Comparison of ENCODE assay signal across 8 mouse cellular contexts in the genomic region with DNA sequence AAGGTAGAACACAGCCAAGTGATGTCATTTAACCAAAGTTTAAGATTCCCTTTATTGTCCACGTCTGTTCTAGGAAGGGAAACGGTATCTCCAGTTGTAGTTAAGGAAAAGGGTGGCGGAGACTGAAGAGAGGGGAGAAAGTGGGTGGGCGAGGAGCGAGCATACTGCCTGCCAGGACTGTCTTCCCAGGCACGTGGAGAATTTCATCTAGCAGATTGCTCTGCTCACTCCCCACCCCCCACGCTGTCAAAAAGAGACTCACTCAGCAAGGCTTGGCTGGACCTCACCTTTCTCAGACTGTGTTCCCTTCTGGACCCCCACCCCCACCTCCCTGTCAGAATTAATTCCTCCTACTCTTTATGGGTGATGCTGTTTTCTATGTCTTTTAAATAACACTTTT. TPM values are rescaled to one million over a fixed set of nuclear protein-coding genes. Genes with fewer than 3 reads are reported as not detected.
A peak's percentile ranks its signal among the peaks of the same experiment; 100 is the strongest.
DNase-seq lines count a peak whose midpoint lies in the region; ATAC-seq and TF ChIP-seq lines count a peak whose summit lies in the region.

No protein-coding gene starts in this region.

- H3K27ac ChIP-seq in heart, embryonic 11.5 days (ENCODE audit: low read depth, low read length) = peak overlapping the region; percentile 97
- no peak overlapping the region for H3K27ac ChIP-seq in hindbrain, embryonic 14.5 days
- H3K27ac ChIP-seq in midbrain, postnatal 0 days (ENCODE audit: low read depth, low read length) = no peak overlapping the region

- no peak for ATAC-seq in heart, embryonic 11.5 days (replicated peaks; ENCODE audit: insufficient number of reproducible peaks, low FRiP score, low TSS enrichment)
- ATAC-seq in hindbrain, embryonic 14.5 days (ENCODE audit: low FRiP score) = no peak
- ATAC-seq in erythroblast, adult 5-6 weeks (replicated peaks; ENCODE audit: low FRiP score, poor library complexity, severe bottlenecking) = no peak
- no peak for ATAC-seq in midbrain, postnatal 0 days (ENCODE audit: low FRiP score)

- peaks cover 19% of the 10 kb centered on the region for H3K4me1 ChIP-seq in heart, embryonic 11.5 days (ENCODE audit: control insufficient read depth, insufficient read depth, low read length)
- peaks cover 22% of the 10 kb centered on the region for H3K4me1 ChIP-seq in hindbrain, embryonic 14.5 days (replicated peaks; ENCODE audit: control insufficient read depth, insufficient read depth, low read length)
- H3K4me1 ChIP-seq in midbrain, postnatal 0 days (ENCODE audit: insufficient read depth, low read length) = peaks cover 8% of the 10 kb centered on the region; the same call in 1 of the 2 replicates

- 4% methylated on average over 7 of the region's 7 CpGs for WGBS in heart, embryonic 11.5 days (ENCODE audit: insufficient replicate concordance)
- WGBS in hindbrain, embryonic 14.5 days = 20% methylated on average over 7 of the region's 7 CpGs
- 30% methylated on average over 7 of the region's 7 CpGs for WGBS in midbrain, postnatal 0 days

- no peak for DNase-seq in heart, adult 8-10 months (ENCODE audit: low spot score)
- DNase-seq in urinary bladder, postnatal 4 days (ENCODE audit: low spot score in 2 of 2) = peak; percentile 41 to 65
- DNase-seq in urinary bladder, adult 2 months (ENCODE audit: low spot score) = no peak
- no peak for DNase-seq in hindbrain, embryonic 14.5 days (ENCODE audit: low spot score)
- DNase-seq in lung, postnatal 10 days = peak; percentile 73
- no peak for DNase-seq in midbrain, postnatal 0 days (ENCODE audit: low spot score)

- H3K36me3 ChIP-seq in heart, embryonic 11.5 days (ENCODE audit: control insufficient read depth, insufficient read depth, low read length) = peaks cover 5% of the 10 kb centered on the region
- H3K36me3 ChIP-seq in hindbrain, embryonic 14.5 days (replicated peaks; ENCODE audit: control insufficient read depth, insufficient read depth) = no peaks in the 10 kb centered on the region
- no peaks in the 10 kb centered on the region for H3K36me3 ChIP-seq in midbrain, postnatal 0 days (ENCODE audit: insufficient read depth, low read length)

- no peak for TF ChIP-seq CTCF in midbrain, postnatal 0 days (IDR thresholded peaks at IDR 0.05)

- peak overlapping the region; percentile 60 for H3K9ac ChIP-seq in heart, embryonic 11.5 days (ENCODE audit: low read depth, low read length)
- no peak overlapping the region for H3K9ac ChIP-seq in hindbrain, embryonic 14.5 days
- H3K9ac ChIP-seq in midbrain, postnatal 0 days (replicated peaks; ENCODE audit: low read length, poor library complexity, severe bottlenecking) = no peak overlapping the region

- H3K4me2 ChIP-seq in heart, embryonic 11.5 days = peak overlapping the region; percentile 85
- H3K4me2 ChIP-seq in hindbrain, embryonic 14.5 days (replicated peaks) = peak overlapping the region; percentile 65
- H3K4me2 ChIP-seq in midbrain, postnatal 0 days (ENCODE audit: low read depth, low read length, poor library complexity, severe bottlenecking) = no peak overlapping the region

- no peaks in the 10 kb centered on the region for H3K9me3 ChIP-seq in heart, embryonic 11.5 days (replicated peaks; ENCODE audit: control insufficient read depth, low read length)
- H3K9me3 ChIP-seq in hindbrain, embryonic 14.5 days (ENCODE audit: control insufficient read depth, low read length) = no peaks in the 10 kb centered on the region
- no peaks in the 10 kb centered on the region for H3K9me3 ChIP-seq in midbrain, postnatal 0 days (ENCODE audit: low read length)

- H3K27me3 ChIP-seq in heart, embryonic 11.5 days (ENCODE audit: control insufficient read depth, insufficient read depth, low read length) = peaks cover 8% of the 10 kb centered on the region
- H3K27me3 ChIP-seq in hindbrain, embryonic 14.5 days (ENCODE audit: control insufficient read depth, insufficient read depth, low read length) = peaks cover 52% of the 10 kb centered on the region
- H3K27me3 ChIP-seq in midbrain, postnatal 0 days (ENCODE audit: insufficient read depth, low read length) = peaks cover 26% of the 10 kb centered on the region

- peak overlapping the region; percentile 73; the same call in 1 of the 2 replicates for H3K4me3 ChIP-seq in heart, embryonic 11.5 days (ENCODE audit: low read depth, low read length)
- H3K4me3 ChIP-seq in hindbrain, embryonic 14.5 days (replicated peaks; ENCODE audit: low read length) = no peak overlapping the region
- H3K4me3 ChIP-seq in midbrain, postnatal 0 days (ENCODE audit: low read depth, low read length) = no peak overlapping the region

RNA-seq across cellular contexts. Expression of gene Nab2, which starts 0.8 kb away (rescaled TPM):
- polyA plus RNA-seq in heart, embryonic 11.5 days (2014; fragmentation: Nextera tagmentation; extraction: Ambion mirVana) = 7.9 and 10.1 TPM in 2 replicates
- total RNA-seq in heart, adult 8-10 months (2022) = 10 to 100 TPM in 1 of 4 experiments, 1 to 10 TPM in 3; 5.0 to 10.3 (median 6.6) TPM
- polyA plus RNA-seq in urinary bladder, adult 2 months (2012; rRNA removed) = 27.5 and 29.1 TPM in 2 replicates
- polyA plus RNA-seq in hindbrain, embryonic 14.5 days (2014; fragmentation: Nextera tagmentation; extraction: Ambion mirVana) = 2.3 and 2.6 TPM in 2 replicates
- total RNA-seq in erythroblast, adult 5-6 weeks (2015; ENCODE audit: low replicate concordance) = 0.96 TPM in 1 of 2 replicates, not detected in the other
- total RNA-seq in erythroblast, adult 5-6 weeks (2017; ENCODE audit: low replicate concordance) = 0.60 TPM in 1 of 2 replicates, not detected in the other
- 4.8 and 5.6 TPM in 2 replicates for total RNA-seq in midbrain, postnatal 0 days (2014; rRNA removed)
- 1.4 and 1.6 TPM in 2 replicates for polyA plus RNA-seq in midbrain, postnatal 0 days (2015; fragmentation: Nextera tagmentation; extraction: Ambion mirVana)

RNA-seq across cellular contexts. Expression of gene Nemp1, which starts 2.5 kb away (rescaled TPM):
- 6.7 and 8.4 TPM in 2 replicates for polyA plus RNA-seq in heart, embryonic 11.5 days (2014; fragmentation: Nextera tagmentation; extraction: Ambion mirVana)
- total RNA-seq in heart, adult 8-10 months (2022) = 1 to 10 TPM; 3.0 to 5.1 (median 3.6) TPM
- 8.3 and 9.1 TPM in 2 replicates for polyA plus RNA-seq in urinary bladder, adult 2 months (2012; rRNA removed)
- polyA plus RNA-seq in hindbrain, embryonic 14.5 days (2014; fragmentation: Nextera tagmentation; extraction: Ambion mirVana) = 3.3 and 4.3 TPM in 2 replicates
- total RNA-seq in erythroblast, adult 5-6 weeks (2015; ENCODE audit: low replicate concordance) = 11.0 and 13.2 TPM in 2 replicates
- total RNA-seq in erythroblast, adult 5-6 weeks (2017; ENCODE audit: low replicate concordance) = 12.4 and 14.3 TPM in 2 replicates
- total RNA-seq in midbrain, postnatal 0 days (2014; rRNA removed) = 3.2 and 3.7 TPM in 2 replicates
- polyA plus RNA-seq in midbrain, postnatal 0 days (2015; fragmentation: Nextera tagmentation; extraction: Ambion mirVana) = 1.4 and 1.7 TPM in 2 replicates

RNA-seq across cellular contexts. Expression of gene Stat6, which starts 26.4 kb away (rescaled TPM):
- 21.0 and 27.1 TPM in 2 replicates for polyA plus RNA-seq in heart, embryonic 11.5 days (2014; fragmentation: Nextera tagmentation; extraction: Ambion mirVana)
- total RNA-seq in heart, adult 8-10 months (2022) = 10 to 100 TPM; 38.4 to 43.7 (median 43.2) TPM
- polyA plus RNA-seq in urinary bladder, adult 2 months (2012; rRNA removed) = 78.1 and 88.7 TPM in 2 replicates
- polyA plus RNA-seq in hindbrain, embryonic 14.5 days (2014; fragmentation: Nextera tagmentation; extraction: Ambion mirVana) = 4.7 and 5.5 TPM in 2 replicates
- total RNA-seq in erythroblast, adult 5-6 weeks (2015; ENCODE audit: low replicate concordance) = 15.7 and 16.7 TPM in 2 replicates
- total RNA-seq in erythroblast, adult 5-6 weeks (2017; ENCODE audit: low replicate concordance) = 15.9 and 27.1 TPM in 2 replicates
- total RNA-seq in midbrain, postnatal 0 days (2014; rRNA removed) = 6.1 and 10.2 TPM in 2 replicates
- polyA plus RNA-seq in midbrain, postnatal 0 days (2015; fragmentation: Nextera tagmentation; extraction: Ambion mirVana) = 3.9 and 4.3 TPM in 2 replicates

RNA-seq across cellular contexts. Expression of gene Myo1a, which starts 35.8 kb away (rescaled TPM):
- 0.14 and 0.49 TPM in 2 replicates for polyA plus RNA-seq in heart, embryonic 11.5 days (2014; fragmentation: Nextera tagmentation; extraction: Ambion mirVana)
- total RNA-seq in heart, adult 8-10 months (2022) = under 1 TPM in 1 of 4 experiments, not detected in 3; 0.08 TPM
- 0.22 and 0.39 TPM in 2 replicates for polyA plus RNA-seq in urinary bladder, adult 2 months (2012; rRNA removed)
- 0.37 and 0.76 TPM in 2 replicates for polyA plus RNA-seq in hindbrain, embryonic 14.5 days (2014; fragmentation: Nextera tagmentation; extraction: Ambion mirVana)
- total RNA-seq in erythroblast, adult 5-6 weeks (2015; ENCODE audit: low replicate concordance) = 0.42 TPM in 1 of 2 replicates, not detected in the other
- total RNA-seq in erythroblast, adult 5-6 weeks (2017; ENCODE audit: low replicate concordance) = not detected in 2 replicates
- 0.57 and 0.77 TPM in 2 replicates for total RNA-seq in midbrain, postnatal 0 days (2014; rRNA removed)
- 0.13 and 0.15 TPM in 2 replicates for polyA plus RNA-seq in midbrain, postnatal 0 days (2015; fragmentation: Nextera tagmentation; extraction: Ambion mirVana)

RNA-seq across cellular contexts. Expression of gene Lrp1, which starts 48.2 kb away (rescaled TPM):
- polyA plus RNA-seq in heart, embryonic 11.5 days (2014; fragmentation: Nextera tagmentation; extraction: Ambion mirVana) = 32.8 and 34.6 TPM in 2 replicates
- total RNA-seq in heart, adult 8-10 months (2022) = 10 to 100 TPM; 64.0 to 88.9 (median 74.0) TPM
- 242 and 366 TPM in 2 replicates for polyA plus RNA-seq in urinary bladder, adult 2 months (2012; rRNA removed)
- polyA plus RNA-seq in hindbrain, embryonic 14.5 days (2014; fragmentation: Nextera tagmentation; extraction: Ambion mirVana) = 118 and 119 TPM in 2 replicates
- 11.9 and 14.0 TPM in 2 replicates for total RNA-seq in erythroblast, adult 5-6 weeks (2015; ENCODE audit: low replicate concordance)
- total RNA-seq in erythroblast, adult 5-6 weeks (2017; ENCODE audit: low replicate concordance) = 9.7 and 17.0 TPM in 2 replicates
- total RNA-seq in midbrain, postnatal 0 days (2014; rRNA removed) = 297 and 319 TPM in 2 replicates
- 79.8 and 84.4 TPM in 2 replicates for polyA plus RNA-seq in midbrain, postnatal 0 days (2015; fragmentation: Nextera tagmentation; extraction: Ambion mirVana)

Comparison
In these comparisons a context has a peak if more than half of its experiments do, and no peak if none do; other contexts are left out.
1. DNase-seq: peak in urinary bladder, postnatal 4 days (2 of 2) and lung, postnatal 10 days (single experiment); none in heart, adult 8-10 months (single experiment), urinary bladder, adult 2 months (single experiment), hindbrain, embryonic 14.5 days (single experiment) and midbrain, postnatal 0 days (single experiment).